Mouse (Mus musculus): ENCODE measurements around the gene Tyw1. TPM values are rescaled to one million over a fixed set of nuclear protein-coding genes. Genes with fewer than 3 reads are reported as not detected.

Tyw1 gene
- polyA plus RNA-seq, 3 experiments from 2014 or later = 30.4 to 35.1 (median 33.9) TPM

GRCm38 (mm10) chr5:130320485-130320884 lies 65.1 kb downstream of the Tyw1 start:
- ATAC-seq = no peak

- no peak for ATAC-seq
Observed at GRCm38 (mm10) chr5:130325486-130325885, 70.1 kb downstream of the Tyw1 start.

GRCm38 (mm10) chr5:130327615-130328263 lies 72.3 kb downstream of the Tyw1 start:
- no peak for ATAC-seq

- no peak for ATAC-seq
Observed at GRCm38 (mm10) chr5:130328366-130328765, 72.9 kb downstream of the Tyw1 start.

- ATAC-seq = no peak
Observed at GRCm38 (mm10) chr5:130329889-130330288, 74.5 kb downstream of the Tyw1 start.

- ATAC-seq = no peak
Observed at GRCm38 (mm10) chr5:130330801-130331200, 75.4 kb downstream of the Tyw1 start.

- ATAC-seq = no peak
Observed at GRCm38 (mm10) chr5:130331206-130331605, 75.8 kb downstream of the Tyw1 start.

DNA sequence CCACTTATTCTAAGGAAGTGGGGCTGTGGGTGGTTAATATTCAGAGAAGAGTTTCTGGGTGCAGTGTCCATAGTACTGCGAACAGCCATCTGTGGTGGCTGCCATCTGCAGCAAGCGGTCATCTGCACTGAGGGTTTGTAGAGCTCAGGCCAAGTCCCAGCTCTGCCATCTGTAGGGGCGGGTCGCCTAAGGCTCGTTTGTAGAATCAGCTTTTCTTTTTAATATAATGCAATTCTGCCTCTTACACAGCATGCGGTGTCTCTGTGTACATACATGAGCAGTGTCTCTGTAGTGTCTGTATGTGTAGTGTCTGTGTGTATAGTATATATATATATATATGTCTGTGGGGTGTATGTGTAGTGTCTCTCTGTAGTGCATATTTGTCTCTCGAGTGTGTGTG lies 78.1 kb downstream of the Tyw1 start:
- no peak for ATAC-seq

DNA sequence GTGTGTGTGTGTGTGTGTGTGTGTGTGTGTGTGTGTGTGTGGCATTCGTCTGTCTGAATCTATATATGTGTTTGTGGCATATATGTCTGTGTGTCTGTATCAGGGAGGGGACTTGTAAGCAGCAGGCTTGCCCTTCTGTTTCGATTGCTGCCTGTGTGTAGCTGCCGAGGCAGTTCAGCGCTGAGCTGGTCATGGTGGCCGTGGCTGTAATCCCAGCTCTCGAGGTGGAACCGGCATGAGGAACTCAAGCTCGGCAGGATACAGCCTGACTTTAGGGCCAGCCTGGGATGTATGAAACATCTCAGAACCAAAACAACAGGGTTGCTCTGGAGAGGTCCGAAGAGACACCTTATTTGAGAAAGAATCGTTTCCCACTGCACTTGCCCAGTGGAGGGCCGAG lies 78.6 kb downstream of the Tyw1 start:
- no peak for ATAC-seq

- ATAC-seq = no peak
Observed at GRCm38 (mm10) chr5:130335462-130335861, 80.0 kb downstream of the Tyw1 start.

GRCm38 (mm10) chr5:130340656-130341055 lies 85.2 kb downstream of the Tyw1 start:
- no peak for ATAC-seq

- no peak for ATAC-seq
Observed at GRCm38 (mm10) chr5:130344999-130345398, 89.6 kb downstream of the Tyw1 start.

DNA sequence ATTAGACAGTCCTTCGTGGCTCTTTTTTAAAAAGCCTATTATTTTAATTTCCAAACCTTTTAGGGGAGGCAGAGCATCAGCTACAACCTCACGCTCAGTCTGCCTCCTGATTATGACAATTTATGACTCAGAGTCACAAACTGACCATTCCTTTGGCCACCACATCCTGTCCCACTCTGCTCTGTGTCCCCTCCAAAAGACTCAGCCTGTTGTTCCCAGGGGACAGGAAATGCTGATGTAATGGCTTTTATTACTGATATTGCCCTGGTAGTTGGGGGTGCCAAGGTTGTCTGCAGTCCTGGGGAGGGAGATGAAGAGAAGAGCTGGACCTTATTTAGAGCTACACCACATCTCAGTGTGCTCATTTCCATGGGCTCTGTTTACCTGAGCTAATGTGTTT lies 90.5 kb downstream of the Tyw1 start:
- no peak for ATAC-seq

GRCm38 (mm10) chr5:130355223-130355622 lies 99.8 kb downstream of the Tyw1 start:
- ATAC-seq = no peak

DNA sequence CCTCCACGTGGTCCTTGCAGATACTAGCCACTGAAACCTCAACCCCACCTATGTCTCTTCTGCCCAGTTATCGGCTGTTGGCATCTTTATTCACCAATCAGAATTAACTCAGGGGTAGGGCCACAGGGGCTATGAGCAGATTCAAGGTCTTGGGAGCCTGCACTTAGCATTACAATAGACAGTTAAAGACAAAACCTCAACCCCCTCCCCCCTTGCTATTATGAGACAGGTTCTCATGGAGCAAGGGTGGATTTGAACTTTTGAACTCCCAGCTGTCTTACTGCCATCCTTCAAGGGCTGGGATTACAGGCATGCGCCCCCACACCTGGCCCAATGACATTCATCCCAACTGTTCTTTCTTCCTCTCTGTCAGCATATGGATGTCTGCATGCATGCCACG lies 107.7 kb downstream of the Tyw1 start:
- no peak for ATAC-seq

DNA sequence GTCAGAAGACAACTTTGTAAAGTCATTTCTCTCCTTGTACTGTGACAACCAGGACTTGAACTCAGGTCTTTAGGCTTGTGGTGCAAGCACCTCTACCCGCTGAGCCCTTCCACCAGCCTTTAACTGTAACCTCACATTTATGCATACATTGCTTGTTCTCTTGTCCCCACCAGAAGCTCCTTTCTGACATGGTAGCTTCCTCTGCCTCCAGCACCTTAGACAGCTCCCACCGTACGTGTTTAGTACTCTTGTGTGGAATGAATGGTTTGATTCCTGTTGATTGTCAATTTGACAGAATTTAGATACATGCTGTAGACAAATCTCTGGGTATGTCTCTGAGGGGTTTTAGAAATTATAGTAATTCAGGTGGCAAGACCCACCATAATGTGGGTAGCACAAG lies 108.4 kb downstream of the Tyw1 start:
- ATAC-seq = no peak

DNA sequence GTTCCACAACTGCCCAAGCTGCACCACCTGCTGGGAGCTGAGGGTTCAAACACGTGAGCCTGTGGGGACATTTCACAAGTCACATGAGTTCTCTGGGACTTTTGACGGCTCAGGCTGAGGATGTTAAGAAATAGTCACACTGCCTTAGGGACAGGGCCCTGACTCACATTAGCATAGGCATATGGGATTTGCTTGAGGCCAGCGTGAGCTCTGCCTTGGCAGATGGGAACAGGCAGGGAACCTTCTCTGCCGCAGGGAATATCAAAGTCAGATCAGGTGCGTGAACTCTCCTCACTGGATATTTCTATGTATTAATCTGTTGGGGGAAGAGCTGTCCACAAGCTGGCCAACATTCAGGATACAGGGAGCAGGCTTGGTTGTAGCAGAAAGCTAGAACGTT lies 112.8 kb downstream of the Tyw1 start:
- ATAC-seq = no peak

DNA sequence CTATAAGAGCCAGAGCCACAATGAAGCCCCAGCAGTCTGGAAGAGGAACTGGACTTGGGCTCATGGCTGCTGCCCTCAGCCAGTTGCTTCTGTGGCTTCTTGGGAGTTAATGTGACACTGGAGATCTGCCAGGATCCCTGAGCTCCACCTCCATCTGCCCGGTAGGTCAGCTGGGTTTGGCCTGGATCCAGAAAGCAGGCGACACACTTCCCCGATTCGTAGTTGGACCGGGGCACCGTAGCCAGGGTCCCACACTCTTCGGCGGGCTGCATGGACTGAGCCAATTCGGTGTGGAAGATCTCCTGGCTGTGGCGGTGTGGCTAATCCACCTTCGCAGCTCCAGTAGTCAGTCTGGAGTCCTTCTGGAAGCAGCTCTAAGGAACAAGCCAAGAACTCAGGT lies 113.8 kb downstream of the Tyw1 start, which contains the start of gene Caln1:
Caln1 (plus strand) TSS at position 219 of the 400 bp plus-strand sequence.
- ATAC-seq = no peak

GRCm38 (mm10) chr5:130375411-130375810 lies 120.0 kb downstream of the Tyw1 start:
- no peak for ATAC-seq

DNA sequence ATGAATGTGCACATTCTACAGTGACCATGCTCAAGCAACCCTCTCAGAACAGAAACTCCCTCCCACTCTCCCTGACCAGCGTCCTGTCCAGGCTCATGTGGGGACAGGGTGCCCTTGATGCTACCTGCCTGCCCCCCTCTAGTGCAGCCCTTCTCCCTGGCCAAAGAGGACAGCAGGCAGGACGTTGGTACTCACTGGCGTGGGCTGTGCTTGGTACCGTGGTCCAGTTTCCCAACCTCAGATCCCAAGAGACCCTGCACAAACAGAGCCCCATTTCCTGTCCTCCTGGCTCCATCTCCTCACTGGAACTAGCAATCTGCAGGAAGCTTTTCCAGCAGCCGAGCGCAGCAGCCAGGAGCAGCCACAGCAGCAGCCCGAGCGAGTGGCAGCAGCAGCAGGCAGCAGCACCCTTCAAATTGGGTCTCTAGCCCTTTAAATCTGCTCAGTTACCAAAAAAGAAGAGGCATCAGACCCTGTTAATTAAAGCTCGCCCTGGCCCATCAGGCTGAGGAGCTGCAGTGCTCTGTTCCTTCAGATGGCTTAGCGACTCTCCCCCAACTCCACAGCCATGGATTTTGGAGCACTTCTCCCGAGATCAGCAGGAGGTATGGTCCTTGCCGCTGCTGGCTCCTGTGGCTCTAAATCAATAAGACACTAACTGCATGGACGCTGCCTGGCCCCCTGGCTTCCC lies 128.9 kb downstream of the Tyw1 start, which contains the start of gene A330070K13Rik:
A330070K13Rik (minus strand) TSS at position 410 of the 691 bp plus-strand sequence.
- ATAC-seq = no peak

DNA sequence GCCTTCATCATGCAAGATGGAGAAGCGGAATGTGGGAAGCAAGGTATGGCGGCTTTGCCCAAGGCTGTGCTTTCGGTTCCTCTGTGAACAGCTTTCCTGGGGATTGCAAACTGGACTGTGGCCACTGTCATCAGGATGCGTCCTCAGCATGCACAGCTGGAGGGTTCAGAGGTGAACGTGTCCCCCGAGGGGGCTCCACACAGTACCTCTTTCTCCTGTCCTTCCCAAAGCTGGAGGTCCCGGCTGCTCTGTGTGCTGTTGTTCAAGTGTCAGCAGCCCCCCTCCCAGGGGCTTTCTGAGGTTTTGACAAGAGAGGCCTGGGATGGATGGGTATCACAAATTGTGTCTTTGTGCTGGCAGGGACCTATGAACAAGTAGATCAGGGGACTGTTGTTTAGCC lies 131.0 kb downstream of the Tyw1 start:
- no peak for ATAC-seq

All from inflammation-experienced regulatory T-cells, adult 6 months (primary cell).